Mouse (Mus musculus): ENCODE results near the gene Slc5a6. TPM values are rescaled to one million over a fixed set of nuclear protein-coding genes. Genes with fewer than 3 reads are reported as not detected.

Gene Slc5a6
- total RNA-seq, 2 experiments from 2014 or later, result 5.6 to 6.0 TPM

- no peak for TF ChIP-seq CTCF (IDR thresholded peaks at IDR 0.05)
- intact Hi-C loops (cut with DNase I), result no loop called here
- no peak for DNase-seq
- Histone ChIP-seq H3K4me3 (no peak overlapping the region), H3K27ac (no peak overlapping the region)
These were observed 32.8 kb downstream of the Slc5a6 start for GRCm38 (mm10) chr5:31015913-31016312.

- no peak overlapping the region for H3K4me3 ChIP-seq
- H3K27ac ChIP-seq, result no peak overlapping the region
- TF ChIP-seq CTCF (IDR thresholded peaks at IDR 0.05), result no peak
- no peak for DNase-seq
- intact Hi-C loops (cut with DNase I), result no loop called here
These were observed 36.0 kb downstream of the Slc5a6 start for GRCm38 (mm10) chr5:31012737-31013136.

- H3K27ac ChIP-seq, result no peak overlapping the region
- intact Hi-C loops (cut with DNase I), result loop anchor here (10.0 kb wide), 1 partner anchor 299 kb away; no protein-coding TSS in a partner anchor
- peak; percentile 93 for TF ChIP-seq CTCF (IDR thresholded peaks at IDR 0.05)
- peak; percentile 92 for DNase-seq
- H3K4me3 ChIP-seq, result no peak overlapping the region
These were observed 44.5 kb downstream of the Slc5a6 start for GRCm38 (mm10) chr5:31004184-31004583.

GRCm38 (mm10) chr5:31001560-31001959 lies 47.2 kb downstream of the Slc5a6 start:
- DNase-seq, result no peak
- Histone ChIP-seq H3K27ac (no peak overlapping the region), H3K4me3 (no peak overlapping the region)
- intact Hi-C loops (cut with DNase I), result loop anchor here (10.0 kb wide), 1 partner anchor 297 kb away; no protein-coding TSS in a partner anchor
- peak; percentile 40 for TF ChIP-seq CTCF (IDR thresholded peaks at IDR 0.05)

GRCm38 (mm10) chr5:31000993-31001392 lies 47.7 kb downstream of the Slc5a6 start:
- Histone ChIP-seq H3K27ac (peak overlapping the region; percentile 48; the same call in 1 of the 2 replicates), H3K4me3 (no peak overlapping the region)
- DNase-seq, result no peak
- TF ChIP-seq CTCF (IDR thresholded peaks at IDR 0.05), result no peak
- intact Hi-C loops (cut with DNase I), result loop anchor here (10.0 kb wide), 1 partner anchor 296 kb away; no protein-coding TSS in a partner anchor

- intact Hi-C loops (cut with DNase I), result loop anchor here (10.0 kb wide), 1 partner anchor 295 kb away; no protein-coding TSS in a partner anchor
- no peak for DNase-seq
- H3K27ac ChIP-seq, result no peak overlapping the region
- H3K4me3 ChIP-seq, result no peak overlapping the region
- no peak for TF ChIP-seq CTCF (IDR thresholded peaks at IDR 0.05)
These were observed 48.6 kb downstream of the Slc5a6 start for GRCm38 (mm10) chr5:31000122-31000521.

GRCm38 (mm10) chr5:30999324-30999723 lies 49.4 kb downstream of the Slc5a6 start:
- H3K27ac ChIP-seq, result no peak overlapping the region
- DNase-seq, result no peak
- intact Hi-C loops (cut with DNase I), result loop anchor here (2.0 kb wide), 1 partner anchor 193 kb away; no protein-coding TSS in a partner anchor
- no peak overlapping the region for H3K4me3 ChIP-seq
- no peak for TF ChIP-seq CTCF (IDR thresholded peaks at IDR 0.05)

- H3K4me3 ChIP-seq, result no peak overlapping the region
- intact Hi-C loops (cut with DNase I), result loop anchor here (1.0 to 2.0 kb wide), 2 partner anchors 68 to 192 kb away; no protein-coding TSS in a partner anchor
- H3K27ac ChIP-seq, result no peak overlapping the region
- peak; percentile 56 for DNase-seq
- TF ChIP-seq CTCF (IDR thresholded peaks at IDR 0.05), result peak; percentile 80
These were observed 50.4 kb downstream of the Slc5a6 start for GRCm38 (mm10) chr5:30998306-30998705.

GRCm38 (mm10) chr5:30994910-30995635 lies 53.7 kb downstream of the Slc5a6 start:
- H3K27ac ChIP-seq, result peak overlapping the region; percentile 38
- intact Hi-C loops (cut with DNase I), result no loop called here

GRCm38 (mm10) chr5:30994074-30994473 lies 54.6 kb downstream of the Slc5a6 start:
- no peak for TF ChIP-seq CTCF (IDR thresholded peaks at IDR 0.05)
- no peak overlapping the region for H3K4me3 ChIP-seq
- no peak overlapping the region for H3K27ac ChIP-seq
- intact Hi-C loops (cut with DNase I), result no loop called here
- no peak for DNase-seq

More at GRCm38 (mm10) chr5:30994910-30995635, 53.7 kb downstream of the Slc5a6 start:
- no peak overlapping the region for H3K4me3 ChIP-seq
- no peak for TF ChIP-seq CTCF (IDR thresholded peaks at IDR 0.05)
- DNase-seq, result no peak

GRCm38 (mm10) chr5:30992980-30993676 lies 55.6 kb downstream of the Slc5a6 start:
- no peak for DNase-seq
- intact Hi-C loops (cut with DNase I), result no loop called here
- TF ChIP-seq CTCF (IDR thresholded peaks at IDR 0.05), result no peak
- Histone ChIP-seq H3K4me3 (no peak overlapping the region), H3K27ac (no peak overlapping the region)

Other genes starting within 250 kb of the Slc5a6 start
- 10 to 100 TPM; 72.0 to 90.4 TPM for gene Mapre3, start 234.3 kb downstream of the Slc5a6 start, total RNA-seq (2021)
- 10 to 100 TPM; 28.8 to 31.2 TPM for gene Tmem214, start 180.9 kb downstream of the Slc5a6 start, total RNA-seq (2021)
- gene Agbl5, start 160.2 kb downstream of the Slc5a6 start, total RNA-seq (2021), result 1 to 10 TPM; 1.6 to 2.3 TPM
- gene Ost4, start 141.1 kb downstream of the Slc5a6 start, total RNA-seq (2021), result 100 to 1,000 TPM; 103 to 121 TPM
- 1 to 10 TPM; 2.7 to 7.7 TPM for gene Emilin1, start 135.5 kb downstream of the Slc5a6 start, total RNA-seq (2021)
- gene Khk, start 127.5 kb downstream of the Slc5a6 start, total RNA-seq (2021), result 10 to 100 TPM; 29.2 to 30.8 TPM
- gene Cgref1, start 103.3 kb downstream of the Slc5a6 start, total RNA-seq (2021), result 1 to 10 TPM; 2.0 to 2.9 TPM
- 10 to 100 TPM; 76.5 to 83.6 TPM for gene Preb, start 88.6 kb downstream of the Slc5a6 start, total RNA-seq (2021)
- gene Tcf23, start 80.3 kb downstream of the Slc5a6 start, total RNA-seq (2021), result under 1 TPM in 1 of 2 experiments, not detected in 1; 0.28 TPM
- gene Atraid, start 612 bp downstream of the Slc5a6 start, total RNA-seq (2021), result 10 to 100 TPM; 40.9 to 41.6 TPM
- 10 to 100 TPM; 25.5 to 28.6 TPM for gene Cad, start 5.9 kb upstream of the Slc5a6 start, total RNA-seq (2021)
- gene Dnajc5g, start 57.4 kb upstream of the Slc5a6 start, total RNA-seq (2021), result not detected
- gene Slc30a3, start 59.3 kb upstream of the Slc5a6 start, total RNA-seq (2021), result not detected
- 100 to 1,000 TPM; 356 to 504 TPM for gene Trim54, start 67.8 kb upstream of the Slc5a6 start, total RNA-seq (2021)
- gene Ucn, start 89.9 kb upstream of the Slc5a6 start, total RNA-seq (2021), result not detected
- 10 to 100 TPM; 16.9 to 24.2 TPM for gene Mpv17, start 105.3 kb upstream of the Slc5a6 start, total RNA-seq (2021)
- under 1 TPM; 0.53 to 0.74 TPM for gene Gm29609, start 131.0 kb upstream of the Slc5a6 start, total RNA-seq (2021)
- gene Gtf3c2, start 131.2 kb upstream of the Slc5a6 start, total RNA-seq (2021), result 10 to 100 TPM; 22.9 to 26.5 TPM
- 10 to 100 TPM; 31.1 to 33.2 TPM for gene Snx17, start 144.3 kb upstream of the Slc5a6 start, total RNA-seq (2021)
- 10 to 100 TPM; 39.5 to 53.9 TPM for gene Eif2b4, start 144.5 kb upstream of the Slc5a6 start, total RNA-seq (2021)
- gene Zfp513, start 153.4 kb upstream of the Slc5a6 start, total RNA-seq (2021), result 1 to 10 TPM; 6.2 to 7.1 TPM
- 10 to 100 TPM; 41.1 to 45.7 TPM for gene Ppm1g, start 171.8 kb upstream of the Slc5a6 start, total RNA-seq (2021)
- gene Nrbp1, start 191.9 kb upstream of the Slc5a6 start, total RNA-seq (2021), result 10 to 100 TPM; 51.3 to 58.5 TPM
- not detected for gene Gm9970, start 192.3 kb upstream of the Slc5a6 start, total RNA-seq (2021)
- 1 to 10 TPM; 1.5 to 2.0 TPM for gene Krtcap3, start 202.8 kb upstream of the Slc5a6 start, total RNA-seq (2021)
- 10 to 100 TPM; 26.0 to 34.8 TPM for gene Ift172, start 242.2 kb upstream of the Slc5a6 start, total RNA-seq (2021)
- gene Fndc4, start 247.2 kb upstream of the Slc5a6 start, total RNA-seq (2021), result 1 to 10 TPM; 1.2 to 3.2 TPM
- gene Gckr, start 248.5 kb upstream of the Slc5a6 start, total RNA-seq (2021), result not detected